Mouse (Mus musculus) adrenal gland, adult 2 months (tissue): ENCODE results near the gene H1foo. TPM values are rescaled to one million over a fixed set of nuclear protein-coding genes. Genes with fewer than 3 reads are reported as not detected.

Experiments used
- DNase-seq: peaks from one replicate; pipeline ENCODE4 v3.0.0; 2021
- polyA plus RNA-seq: library from polyadenylated mRNA; depleted of rRNA; stranded (reverse); fragments of >200 nt; gene quantifications from 2 replicates; pipeline ENCODE4 v1.2.3, GENCODE M21; 2012
- total RNA-seq, 2 experiments: library from RNA; stranded (reverse); gene quantifications; 2 replicates each; pipeline ENCODE4 v1.2.3; 2021

The H1foo gene
- total and polyA plus RNA-seq, 3 experiments, result not detected

GRCm38 (mm10) chr6:115986472-115987095 lies 41.8 kb downstream of the H1foo start:
- DNase-seq, result no peak

GRCm38 (mm10) chr6:115987096-115987747 lies 42.5 kb downstream of the H1foo start:
- peak; percentile 86 for DNase-seq

GRCm38 (mm10) chr6:115989032-115989431 lies 44.3 kb downstream of the H1foo start:
- DNase-seq, result peak; percentile 68

GRCm38 (mm10) chr6:115989607-115990006 lies 44.9 kb downstream of the H1foo start:
- no peak for DNase-seq

GRCm38 (mm10) chr6:115990056-115990455 lies 45.3 kb downstream of the H1foo start:
- DNase-seq, result no peak

- no peak for DNase-seq
Measured at GRCm38 (mm10) chr6:115990479-115990878, 45.7 kb downstream of the H1foo start.

- peak; percentile 92 for DNase-seq
Measured at GRCm38 (mm10) chr6:115991108-115991880, 46.6 kb downstream of the H1foo start.

- no peak for DNase-seq
Measured at GRCm38 (mm10) chr6:115991881-115992620, 47.3 kb downstream of the H1foo start.

- no peak for DNase-seq
Measured at GRCm38 (mm10) chr6:115992981-115993380, 48.2 kb downstream of the H1foo start.

- peak; percentile 78 for DNase-seq
Measured at GRCm38 (mm10) chr6:115993463-115994145, 48.9 kb downstream of the H1foo start.

GRCm38 (mm10) chr6:115994146-115994876 lies 49.6 kb downstream of the H1foo start:
- DNase-seq, result no peak

- DNase-seq, result peak; percentile 99
Measured at GRCm38 (mm10) chr6:115994877-115995520, 50.3 kb downstream of the H1foo start, which contains the start of gene Plxnd1. TSS of gene Plxnd1 (minus strand) at chr6:115995005.

- peak; percentile 49 for DNase-seq
Measured at GRCm38 (mm10) chr6:115995531-115995941, 50.8 kb downstream of the H1foo start.

GRCm38 (mm10) chr6:115996171-115996851 lies 51.6 kb downstream of the H1foo start:
- peak; percentile 85 for DNase-seq

GRCm38 (mm10) chr6:115997726-115998311 lies 53.1 kb downstream of the H1foo start:
- no peak for DNase-seq

- DNase-seq, result peak; percentile 16
Measured at GRCm38 (mm10) chr6:115998758-115999157, 54.0 kb downstream of the H1foo start.

GRCm38 (mm10) chr6:115999227-115999626 lies 54.5 kb downstream of the H1foo start:
- peak; percentile 72 for DNase-seq
